Mouse (Mus musculus): ENCODE measurements around the gene Surf1. TPM values are rescaled to one million over a fixed set of nuclear protein-coding genes. Genes with fewer than 3 reads are reported as not detected.

Gene Surf1
- total RNA-seq, 1 experiment = 50.7 TPM

- Histone ChIP-seq H3K36me3 (ENCODE audit: control insufficient read depth, insufficient read depth, low read length, poor library complexity, severe bottlenecking) (peaks cover 67% of the 10 kb centered on the region), H3K9me3 (ENCODE audit: control insufficient read depth, insufficient read depth, low read depth, low read length) (no peaks in the 10 kb centered on the region), H3K27ac (ENCODE audit: insufficient read depth, low read depth, low read length, poor library complexity, severe bottlenecking) (no peak overlapping the region)
Measured at GRCm38 (mm10) chr2:26957488-26957859, 41.1 kb upstream of the Surf1 start.

DNA sequence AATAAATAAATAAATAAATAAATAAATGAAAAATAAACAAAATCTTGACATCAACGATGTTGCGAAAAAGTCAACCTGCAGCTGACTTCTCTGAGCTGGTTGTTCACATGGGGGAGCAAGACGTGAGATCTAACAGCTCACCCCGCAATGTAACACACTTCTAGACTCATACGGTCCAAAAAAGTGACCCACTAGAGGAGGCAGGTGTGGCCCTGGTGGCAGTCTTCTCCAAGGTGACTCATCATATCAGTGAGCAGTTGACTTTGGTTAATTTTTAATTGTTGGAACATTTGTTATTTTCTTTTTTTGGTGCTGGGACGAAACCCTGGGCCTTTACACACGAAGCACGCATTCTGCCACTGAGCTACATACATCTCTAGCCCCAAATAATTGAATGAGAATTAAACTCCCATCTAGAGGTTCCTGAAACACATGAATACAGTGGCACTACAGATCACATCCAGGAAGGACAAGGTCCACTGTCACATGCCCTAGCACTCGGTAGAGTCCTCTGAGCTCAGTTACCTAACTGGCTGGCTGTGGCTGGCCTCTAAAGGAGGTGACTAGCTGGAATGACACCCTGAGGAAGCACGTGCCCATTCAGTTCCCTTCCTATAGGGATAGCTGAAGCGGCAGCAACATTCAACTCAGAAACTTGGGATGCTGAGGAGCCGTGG, 40.6 kb upstream of the Surf1 start:
- Histone ChIP-seq H3K9ac (ENCODE audit: insufficient read depth, low read depth, low read length, poor library complexity, severe bottlenecking) (no peak overlapping the region), H3K4me3 (ENCODE audit: insufficient read depth in 1 of 2, low read depth in 1 of 2, low read length in 2 of 2, poor library complexity in 1 of 2, severe bottlenecking in 1 of 2) (no peak overlapping the region), H3K9me3 (ENCODE audit: control insufficient read depth, insufficient read depth, low read depth, low read length) (no peaks in the 10 kb centered on the region), H3K4me1 (ENCODE audit: control insufficient read depth in 2 of 2, insufficient read depth in 2 of 2, low read length in 2 of 2, poor library complexity in 1 of 2) (no peaks in the 10 kb centered on the region), H3K36me3 (ENCODE audit: control insufficient read depth, insufficient read depth, low read length, poor library complexity, severe bottlenecking) (peaks cover 63% of the 10 kb centered on the region), H3K27ac (ENCODE audit: insufficient read depth, low read depth, low read length, poor library complexity, severe bottlenecking) (no peak overlapping the region)
- in situ Hi-C loops (cut with MboI; ENCODE audit: low sequenced_read_pairs in 2 of 2, unreplicated experiment in 2 of 2) = no loop called here
- no peak for TF ChIP-seq MAFK (IDR thresholded peaks at IDR 0.05; ENCODE audit: insufficient read depth, low read depth, low read length)
- TF ChIP-seq CHD2 (IDR thresholded peaks at IDR 0.05; ENCODE audit: low read depth, low read length) = no peak
- no peak for TF ChIP-seq ZC3H11A (IDR thresholded peaks at IDR 0.05; ENCODE audit: borderline replicate concordance, low read depth, low read length)
- TF ChIP-seq ZNF384 (IDR thresholded peaks at IDR 0.05; ENCODE audit: low read depth, low read length) = no peak
- no peak for TF ChIP-seq HCFC1 (IDR thresholded peaks at IDR 0.05; ENCODE audit: borderline replicate concordance, insufficient read depth, low read length)
- DNase-seq (ENCODE audit: low read depth, low spot score) = no peak

More at GRCm38 (mm10) chr2:26957488-26957859, 41.1 kb upstream of the Surf1 start:
- DNase-seq (ENCODE audit: low read depth, low spot score) = no peak
- Histone ChIP-seq H3K9ac (ENCODE audit: insufficient read depth, low read depth, low read length, poor library complexity, severe bottlenecking) (no peak overlapping the region), H3K4me3 (ENCODE audit: insufficient read depth in 1 of 2, low read depth in 1 of 2, low read length in 2 of 2, poor library complexity in 1 of 2, severe bottlenecking in 1 of 2) (no peak overlapping the region), H3K4me1 (ENCODE audit: control insufficient read depth in 2 of 2, insufficient read depth in 2 of 2, low read length in 2 of 2, poor library complexity in 1 of 2) (no peaks in the 10 kb centered on the region)
- in situ Hi-C loops (cut with MboI; ENCODE audit: low sequenced_read_pairs in 2 of 2, unreplicated experiment in 2 of 2) = no loop called here
- TF ChIP-seq ZC3H11A (IDR thresholded peaks at IDR 0.05; ENCODE audit: borderline replicate concordance, low read depth, low read length) = no peak
- no peak for TF ChIP-seq HCFC1 (IDR thresholded peaks at IDR 0.05; ENCODE audit: borderline replicate concordance, insufficient read depth, low read length)
- TF ChIP-seq CHD2 (IDR thresholded peaks at IDR 0.05; ENCODE audit: low read depth, low read length) = no peak
- TF ChIP-seq ZNF384 (IDR thresholded peaks at IDR 0.05; ENCODE audit: low read depth, low read length) = no peak
- TF ChIP-seq MAFK (IDR thresholded peaks at IDR 0.05; ENCODE audit: insufficient read depth, low read depth, low read length) = no peak

DNA sequence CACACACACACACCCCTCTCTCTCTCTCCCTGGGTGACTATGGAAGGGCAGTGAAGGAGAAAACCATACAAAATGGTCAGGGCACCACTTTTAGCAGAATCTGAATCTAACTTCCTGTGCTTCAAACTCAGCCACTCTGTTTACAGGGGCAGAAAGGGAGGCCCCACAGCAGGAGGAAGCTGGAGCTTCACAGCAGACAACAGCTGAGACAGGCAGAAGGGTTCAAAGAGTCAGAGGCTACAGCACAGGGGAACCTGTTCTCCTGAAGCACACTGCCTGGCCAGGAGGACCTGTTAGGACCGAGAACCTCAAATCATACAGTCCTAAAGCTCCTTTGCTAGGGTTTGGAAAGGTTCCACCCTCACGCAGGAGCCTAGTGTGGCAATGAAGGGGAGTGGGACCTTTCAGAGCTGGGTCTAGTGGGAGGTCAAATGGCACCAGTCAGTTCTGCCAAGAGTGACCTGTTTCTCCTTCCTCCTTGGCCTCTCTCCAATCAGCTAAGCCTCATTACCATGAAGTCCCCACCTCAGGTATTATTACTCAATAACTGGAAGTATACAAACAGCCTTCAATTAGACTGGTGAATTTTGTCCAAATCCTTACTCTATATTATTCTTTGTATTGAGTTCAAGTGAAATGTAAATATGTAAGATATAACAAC, 38.5 kb upstream of the Surf1 start:
- H3K27ac ChIP-seq (ENCODE audit: insufficient read depth, low read depth, low read length, poor library complexity, severe bottlenecking) = no peak overlapping the region

DNA sequence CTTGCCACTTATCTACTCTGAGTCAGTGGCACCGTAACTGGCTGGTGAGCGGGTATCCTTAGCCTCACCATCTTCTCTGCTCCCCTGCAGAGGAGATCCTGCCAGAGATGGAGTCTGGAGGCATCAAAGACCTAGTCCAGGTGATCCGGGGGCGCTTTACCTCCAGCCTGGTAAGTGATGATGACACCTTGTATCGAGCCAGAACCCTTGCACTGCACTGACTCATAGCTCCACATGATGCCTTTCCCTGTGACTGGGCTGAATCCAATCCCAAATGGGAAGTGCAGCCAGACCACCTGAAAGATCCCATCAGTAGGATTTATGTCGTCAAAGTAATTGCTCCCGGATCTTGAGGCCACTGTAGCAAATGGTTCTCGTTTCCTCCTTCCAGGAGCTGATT, 36.5 kb upstream of the Surf1 start:
- no peak overlapping the region for H3K9ac ChIP-seq (ENCODE audit: insufficient read depth, low read depth, low read length, poor library complexity, severe bottlenecking)
- H3K4me3 ChIP-seq (ENCODE audit: insufficient read depth in 1 of 2, low read depth in 1 of 2, low read length in 2 of 2, poor library complexity in 1 of 2, severe bottlenecking in 1 of 2) = no peak overlapping the region
- no peak overlapping the region for H3K27ac ChIP-seq (ENCODE audit: insufficient read depth, low read depth, low read length, poor library complexity, severe bottlenecking)
- peaks cover 39% of the 10 kb centered on the region for H3K36me3 ChIP-seq (ENCODE audit: control insufficient read depth, insufficient read depth, low read length, poor library complexity, severe bottlenecking)
- in situ Hi-C loops (cut with MboI; ENCODE audit: low sequenced_read_pairs in 2 of 2, unreplicated experiment in 2 of 2) = no loop called here
- TF ChIP-seq CHD2 (IDR thresholded peaks at IDR 0.05; ENCODE audit: low read depth, low read length) (no peak), MAFK (IDR thresholded peaks at IDR 0.05; ENCODE audit: insufficient read depth, low read depth, low read length) (no peak), ZNF384 (IDR thresholded peaks at IDR 0.05; ENCODE audit: low read depth, low read length) (no peak), HCFC1 (IDR thresholded peaks at IDR 0.05; ENCODE audit: borderline replicate concordance, insufficient read depth, low read length) (no peak), ZC3H11A (IDR thresholded peaks at IDR 0.05; ENCODE audit: borderline replicate concordance, low read depth, low read length) (no peak)
- no peak for DNase-seq (ENCODE audit: low read depth, low spot score)
- no peaks in the 10 kb centered on the region for H3K9me3 ChIP-seq (ENCODE audit: control insufficient read depth, insufficient read depth, low read depth, low read length)
- H3K4me1 ChIP-seq (ENCODE audit: control insufficient read depth in 2 of 2, insufficient read depth in 2 of 2, low read length in 2 of 2, poor library complexity in 1 of 2) = peaks cover 3 to 9% of the 10 kb centered on the region in 2 experiments; a peak in 2 of 4 replicates

More for the DNA sequence above, 38.5 kb upstream of the Surf1 start:
- no peak overlapping the region for H3K4me3 ChIP-seq (ENCODE audit: insufficient read depth in 1 of 2, low read depth in 1 of 2, low read length in 2 of 2, poor library complexity in 1 of 2, severe bottlenecking in 1 of 2)
- no peak overlapping the region for H3K9ac ChIP-seq (ENCODE audit: insufficient read depth, low read depth, low read length, poor library complexity, severe bottlenecking)
- no peak for TF ChIP-seq MAFK (IDR thresholded peaks at IDR 0.05; ENCODE audit: insufficient read depth, low read depth, low read length)
- no peak for TF ChIP-seq ZNF384 (IDR thresholded peaks at IDR 0.05; ENCODE audit: low read depth, low read length)
- H3K9me3 ChIP-seq (ENCODE audit: control insufficient read depth, insufficient read depth, low read depth, low read length) = no peaks in the 10 kb centered on the region
- peaks cover 48% of the 10 kb centered on the region for H3K36me3 ChIP-seq (ENCODE audit: control insufficient read depth, insufficient read depth, low read length, poor library complexity, severe bottlenecking)
- DNase-seq (ENCODE audit: low read depth, low spot score) = no peak
- H3K4me1 ChIP-seq (ENCODE audit: control insufficient read depth in 2 of 2, insufficient read depth in 2 of 2, low read length in 2 of 2, poor library complexity in 1 of 2) = no peaks in the 10 kb centered on the region
- in situ Hi-C loops (cut with MboI; ENCODE audit: low sequenced_read_pairs in 2 of 2, unreplicated experiment in 2 of 2) = no loop called here

Data from ES-E14 (cell line).